Mouse (Mus musculus): ENCODE data around the gene Tex48. TPM values are rescaled to one million over a fixed set of nuclear protein-coding genes. Genes with fewer than 3 reads are reported as not detected.

Tex48 gene
- total and polyA plus RNA-seq, 3 experiments = not detected

GRCm38 (mm10) chr4:63586240-63586639, 36.0 kb downstream of the Tex48 start:
- no peak for TF ChIP-seq SIN3A (IDR thresholded peaks at IDR 0.05; ENCODE audit: low read length)
- TF ChIP-seq POLR2AphosphoS2 (IDR thresholded peaks at IDR 0.05; ENCODE audit: low read length) = no peak
- TF ChIP-seq CHD2 (IDR thresholded peaks at IDR 0.05; ENCODE audit: low read length) = no peak
- TF ChIP-seq MYB (IDR thresholded peaks at IDR 0.05; ENCODE audit: low read depth, low read length) = no peak
- TF ChIP-seq MXI1 (IDR thresholded peaks at IDR 0.05; ENCODE audit: low read depth, low read length) = no peak
- no peak for TF ChIP-seq CTCF (IDR thresholded peaks at IDR 0.05 in 2 of 3, conservative IDR thresholded peaks at IDR 0.05 in 1 of 3; ENCODE audit: control insufficient read depth in 1 of 3, insufficient read depth in 1 of 3, low read depth in 2 of 3, low read length in 3 of 3, poor library complexity in 1 of 3, severe bottlenecking in 1 of 3)
- TF ChIP-seq CHD1 (IDR thresholded peaks at IDR 0.05; ENCODE audit: low read depth, low read length) = no peak
- TF ChIP-seq TAL1 (IDR thresholded peaks at IDR 0.05; ENCODE audit: low read length) = no peak
- TF ChIP-seq JUND (IDR thresholded peaks at IDR 0.05; ENCODE audit: low read depth, low read length) = no peak
- TF ChIP-seq USF2 (IDR thresholded peaks at IDR 0.05; ENCODE audit: borderline replicate concordance in 1 of 2, insufficient read depth in 1 of 2, low read depth in 1 of 2, low read length in 2 of 2) = no peak
- no peak for DNase-seq (ENCODE audit: low read depth, low spot score)
- H3K27ac ChIP-seq (ENCODE audit: control insufficient read depth, low read depth, low read length) = no peak overlapping the region
- H3K4me1 ChIP-seq (ENCODE audit: control insufficient read depth in 1 of 2, insufficient read depth in 2 of 2, low read length in 2 of 2) = no peaks in the 10 kb centered on the region
- H3K36me3 ChIP-seq (ENCODE audit: control insufficient read depth in 1 of 2, insufficient read depth in 2 of 2, low read length in 2 of 2) = no peaks in the 10 kb centered on the region
- H3K9ac ChIP-seq (ENCODE audit: control insufficient read depth, low read depth, low read length, poor library complexity, severe bottlenecking) = no peak overlapping the region
- H3K27me3 ChIP-seq (ENCODE audit: control insufficient read depth in 1 of 2, insufficient read depth in 2 of 2, low read length in 2 of 2) = no peaks in the 10 kb centered on the region
- no peaks in the 10 kb centered on the region for H3K9me3 ChIP-seq (replicated peaks; ENCODE audit: insufficient read depth, low read length)
- no peaks in the 10 kb centered on the region for H3K79me2 ChIP-seq (ENCODE audit: control insufficient read depth, insufficient read depth, low read length, poor library complexity)
- no peak overlapping the region for H3K4me3 ChIP-seq (ENCODE audit: control insufficient read depth in 1 of 2, insufficient read depth in 1 of 2, low read depth in 2 of 2, low read length in 2 of 2)

GRCm38 (mm10) chr4:63585216-63585615, 37.0 kb downstream of the Tex48 start:
- Histone ChIP-seq H3K36me3 (ENCODE audit: control insufficient read depth in 1 of 2, insufficient read depth in 2 of 2, low read length in 2 of 2) (no peaks in the 10 kb centered on the region), H3K79me2 (ENCODE audit: control insufficient read depth, insufficient read depth, low read length, poor library complexity) (no peaks in the 10 kb centered on the region), H3K9ac (ENCODE audit: control insufficient read depth, low read depth, low read length, poor library complexity, severe bottlenecking) (no peak overlapping the region), H3K27me3 (ENCODE audit: control insufficient read depth in 1 of 2, insufficient read depth in 2 of 2, low read length in 2 of 2) (no peaks in the 10 kb centered on the region), H3K4me3 (ENCODE audit: control insufficient read depth in 1 of 2, insufficient read depth in 1 of 2, low read depth in 2 of 2, low read length in 2 of 2) (no peak overlapping the region), H3K27ac (ENCODE audit: control insufficient read depth, low read depth, low read length) (no peak overlapping the region), H3K9me3 (replicated peaks; ENCODE audit: insufficient read depth, low read length) (no peaks in the 10 kb centered on the region), H3K4me1 (ENCODE audit: control insufficient read depth in 1 of 2, insufficient read depth in 2 of 2, low read length in 2 of 2) (no peaks in the 10 kb centered on the region)
- no peak for DNase-seq (ENCODE audit: low read depth, low spot score)
- TF ChIP-seq MEF2A (IDR thresholded peaks at IDR 0.05; ENCODE audit: extremely low read depth, insufficient replicate concordance, low read depth, low read length, poor library complexity, severe bottlenecking) (no peak), TAL1 (IDR thresholded peaks at IDR 0.05; ENCODE audit: low read length) (no peak), E2F4 (IDR thresholded peaks at IDR 0.05; ENCODE audit: borderline replicate concordance, low read depth, low read length) (no peak), USF1 (IDR thresholded peaks at IDR 0.05; ENCODE audit: low read depth, low read length) (no peak), ZMIZ1 (IDR thresholded peaks at IDR 0.05; ENCODE audit: low read depth, low read length) (no peak), POLR2AphosphoS2 (IDR thresholded peaks at IDR 0.05; ENCODE audit: low read length) (no peak), TCF12 (IDR thresholded peaks at IDR 0.05; ENCODE audit: low read depth, low read length) (no peak), RCOR1 (IDR thresholded peaks at IDR 0.05; ENCODE audit: low read depth, low read length) (no peak), UBTF (IDR thresholded peaks at IDR 0.05; ENCODE audit: borderline replicate concordance, insufficient read depth, low read depth, low read length) (no peak), CHD1 (IDR thresholded peaks at IDR 0.05; ENCODE audit: low read depth, low read length) (no peak), MYB (IDR thresholded peaks at IDR 0.05; ENCODE audit: low read depth, low read length) (no peak), SMC3 (IDR thresholded peaks at IDR 0.05; ENCODE audit: low read depth, low read length) (no peak), KAT2A (conservative IDR thresholded peaks at IDR 0.05; ENCODE audit: low read depth, low read length) (no peak), CHD2 (IDR thresholded peaks at IDR 0.05; ENCODE audit: low read length) (no peak), EP300 (IDR thresholded peaks at IDR 0.05; ENCODE audit: low read depth in 1 of 2, low read length in 2 of 2) (no peak), JUND (IDR thresholded peaks at IDR 0.05; ENCODE audit: low read depth, low read length) (no peak), CTCF (IDR thresholded peaks at IDR 0.05 in 2 of 3, conservative IDR thresholded peaks at IDR 0.05 in 1 of 3; ENCODE audit: control insufficient read depth in 1 of 3, insufficient read depth in 1 of 3, low read depth in 2 of 3, low read length in 3 of 3, poor library complexity in 1 of 3, severe bottlenecking in 1 of 3) (no peak), POLR2A (IDR thresholded peaks at IDR 0.05; ENCODE audit: control insufficient read depth in 1 of 2, insufficient read depth in 1 of 2, low read depth in 1 of 2, low read length in 2 of 2, poor library complexity in 1 of 2) (no peak), USF2 (IDR thresholded peaks at IDR 0.05; ENCODE audit: borderline replicate concordance in 1 of 2, insufficient read depth in 1 of 2, low read depth in 1 of 2, low read length in 2 of 2) (no peak)

Measured in MEL (cell line).